Mouse (Mus musculus) neural tube, embryonic 12.5 days (tissue): ENCODE results near the gene Zfp618. TPM values are rescaled to one million over a fixed set of nuclear protein-coding genes. Genes with fewer than 3 reads are reported as not detected.

ENCODE experiments used
- ATAC-seq: fragments of 200-750 bp; cut with Nextera tagmentation; 2 replicates; pipeline ENCODE4 v1.8.0; 2017; ENCODE audit warnings: low read depth, mild to moderate bottlenecking, moderate TSS enrichment, moderate library complexity; ENCODE audit not compliant: low FRiP score
- H3K27ac ChIP-seq: fragments of 300-500 bp; sonication (generic); 2 replicates; pipeline ENCODE4 v1.5.1; 2016
- H3K27me3 ChIP-seq: fragments of 300-500 bp; sonication (generic); replicated peaks from 2 replicates; pipeline ENCODE4 v1.6.1; 2016; ENCODE audit warnings: mild to moderate bottlenecking
- H3K36me3 ChIP-seq: fragments of 300-500 bp; sonication (generic); 2 replicates; pipeline ENCODE4 v1.6.1; 2016; ENCODE audit warnings: mild to moderate bottlenecking
- H3K4me1 ChIP-seq: fragments of 300-500 bp; sonication (generic); 2 replicates; pipeline ENCODE4 v1.6.1; 2016
- H3K4me2 ChIP-seq: fragments of 300-500 bp; sonication (generic); replicated peaks from 2 replicates; pipeline ENCODE4 v1.6.1; 2016; ENCODE audit warnings: mild to moderate bottlenecking
- H3K4me3 ChIP-seq: fragments of 300-500 bp; sonication (generic); 2 replicates; pipeline ENCODE4 v1.5.1; 2016
- H3K9ac ChIP-seq: fragments of 300-500 bp; sonication (generic); 2 replicates; pipeline ENCODE4 v1.6.1; 2016; ENCODE audit warnings: mild to moderate bottlenecking
- H3K9me3 ChIP-seq: fragments of 300-500 bp; sonication (generic); 2 replicates; pipeline ENCODE4 v1.6.1; 2016; ENCODE audit warnings: mild to moderate bottlenecking
- WGBS: fragments of 180-500 bp; shearing (Covaris S2); methylation state at CpG from one replicate; pipeline ENCODE4 v1.1.7; 2016; 5-methylcytosine and 5-hydroxymethylcytosine counted together
- polyA plus RNA-seq: library from polyadenylated mRNA; unstranded; fragments of >200 nt; fragmentation: Nextera tagmentation; extraction: Ambion mirVana; gene quantifications from 2 replicates; pipeline ENCODE4 v1.2.1, GENCODE M21; 2016

Zfp618 gene
- polyA plus RNA-seq, 1 experiment from 2014 or later = 46.7 TPM

- H3K4me3 ChIP-seq = no peak overlapping the region
- 95% methylated on average over 5 of the region's 5 CpGs for WGBS
- no peaks in the 10 kb centered on the region for H3K9me3 ChIP-seq
- H3K4me2 ChIP-seq = no peak overlapping the region
- no peak overlapping the region for H3K27ac ChIP-seq
- H3K4me1 ChIP-seq = peaks cover 5% of the 10 kb centered on the region; the same call in 1 of the 2 replicates
- peaks cover 4% of the 10 kb centered on the region; the same call in 1 of the 2 replicates for H3K36me3 ChIP-seq
- ATAC-seq = no peak
- H3K27me3 ChIP-seq = no peaks in the 10 kb centered on the region
- H3K9ac ChIP-seq = no peak overlapping the region
Measured at GRCm38 (mm10) chr4:63036790-63037189, 71.4 kb downstream of the Zfp618 start.

GRCm38 (mm10) chr4:63037555-63037954 is 72.2 kb downstream of the Zfp618 start:
- Histone ChIP-seq H3K4me1 (peaks cover 5% of the 10 kb centered on the region; the same call in 1 of the 2 replicates), H3K27ac (no peak overlapping the region), H3K36me3 (peaks cover 4% of the 10 kb centered on the region; the same call in 1 of the 2 replicates), H3K4me2 (no peak overlapping the region), H3K4me3 (no peak overlapping the region), H3K27me3 (no peaks in the 10 kb centered on the region), H3K9ac (no peak overlapping the region), H3K9me3 (no peaks in the 10 kb centered on the region)
- no peak for ATAC-seq
- WGBS = 63% methylated on average over 4 of the region's 4 CpGs

DNA sequence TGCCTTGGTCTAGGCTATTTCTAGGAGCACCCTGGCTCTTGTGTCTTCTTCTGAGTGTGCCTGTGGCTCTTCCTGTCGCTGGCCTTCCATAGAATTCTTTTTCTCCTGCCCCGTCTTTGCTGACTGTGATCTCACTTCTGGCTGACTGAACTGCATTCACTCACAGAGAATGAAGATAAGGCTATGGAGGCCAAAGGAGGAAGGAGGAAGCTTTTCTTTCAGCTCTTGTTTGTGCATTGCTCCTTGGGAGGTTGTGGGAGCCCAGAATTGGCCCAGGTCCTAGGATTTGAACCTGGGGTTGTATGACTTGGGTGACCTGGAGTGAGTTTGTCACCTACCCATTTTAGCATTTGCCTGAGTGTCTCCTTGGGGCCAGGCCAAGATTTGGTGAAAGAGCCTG is 72.9 kb downstream of the Zfp618 start:
- ATAC-seq = no peak
- H3K4me2 ChIP-seq = no peak overlapping the region
- peaks cover 4% of the 10 kb centered on the region; the same call in 1 of the 2 replicates for H3K36me3 ChIP-seq
- H3K27me3 ChIP-seq = no peaks in the 10 kb centered on the region
- no peaks in the 10 kb centered on the region for H3K9me3 ChIP-seq
- H3K27ac ChIP-seq = no peak overlapping the region
- peaks cover 5% of the 10 kb centered on the region; the same call in 1 of the 2 replicates for H3K4me1 ChIP-seq
- WGBS = 75% methylated on average over 2 of the region's 2 CpGs
- H3K4me3 ChIP-seq = no peak overlapping the region
- no peak overlapping the region for H3K9ac ChIP-seq

- H3K4me3 ChIP-seq = no peak overlapping the region
- no peak overlapping the region for H3K9ac ChIP-seq
- no peaks in the 10 kb centered on the region for H3K9me3 ChIP-seq
- ATAC-seq = no peak
- 91% methylated on average over 10 of the region's 10 CpGs for WGBS
- peaks cover 5% of the 10 kb centered on the region; the same call in 1 of the 2 replicates for H3K4me1 ChIP-seq
- peaks cover 4% of the 10 kb centered on the region; the same call in 1 of the 2 replicates for H3K36me3 ChIP-seq
- H3K4me2 ChIP-seq = no peak overlapping the region
- no peak overlapping the region for H3K27ac ChIP-seq
- H3K27me3 ChIP-seq = no peaks in the 10 kb centered on the region
Measured at GRCm38 (mm10) chr4:63038937-63039336, 73.6 kb downstream of the Zfp618 start.

DNA sequence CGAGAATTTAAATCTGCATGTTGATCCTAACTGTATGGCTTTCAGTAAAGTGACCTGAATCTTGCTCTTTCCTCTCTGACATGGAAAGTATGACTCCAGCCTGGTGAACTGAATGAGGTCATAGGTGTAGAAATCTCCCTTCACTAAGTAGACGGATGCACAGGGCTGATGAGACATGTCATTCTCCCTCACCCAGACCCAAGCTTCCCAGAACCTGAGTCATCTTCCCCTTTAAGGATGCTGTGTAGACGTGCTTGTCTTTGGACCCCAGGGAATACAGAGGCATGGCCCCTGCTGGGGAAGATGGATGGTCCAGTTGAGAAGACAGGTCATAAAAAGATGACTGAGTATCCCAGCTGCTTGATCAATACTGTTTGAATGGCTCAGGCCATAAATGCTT is 83.2 kb downstream of the Zfp618 start:
- H3K4me3 ChIP-seq = no peak overlapping the region
- H3K27me3 ChIP-seq = no peaks in the 10 kb centered on the region

DNA sequence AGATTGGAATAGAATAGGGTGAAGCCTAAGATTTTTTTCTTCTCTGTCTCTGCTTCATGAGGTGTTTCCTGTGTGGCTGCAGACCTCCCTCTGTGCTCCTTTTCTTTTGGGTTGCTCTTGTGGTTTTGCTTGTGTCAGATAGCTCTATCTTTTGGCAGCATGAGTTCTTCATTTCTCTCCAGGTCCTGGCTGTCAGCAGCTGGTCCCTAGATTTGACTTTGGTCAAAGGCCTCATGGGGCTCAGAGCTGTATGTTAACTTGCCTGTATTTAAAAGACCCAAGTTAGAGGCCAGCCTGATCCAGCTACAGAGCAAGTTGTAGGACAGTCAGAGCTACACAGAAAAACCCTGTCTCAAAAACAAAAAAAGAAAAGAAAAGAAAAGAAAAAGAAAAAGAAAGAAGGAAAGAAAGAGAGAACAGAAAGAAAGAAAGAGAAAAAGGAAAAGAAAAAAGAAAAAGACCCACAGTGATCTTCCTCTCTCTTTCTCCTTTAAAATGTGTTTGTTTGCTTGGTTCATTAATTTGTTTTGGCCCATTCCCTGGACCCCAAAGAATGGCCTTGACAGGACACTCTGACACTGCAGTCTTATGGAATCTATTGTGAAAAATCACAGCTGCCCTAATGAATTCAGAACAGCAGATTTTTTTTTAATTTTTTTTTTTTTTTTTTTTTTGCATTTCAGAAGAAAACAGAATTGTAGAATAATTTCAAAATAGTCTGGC is 84.4 kb downstream of the Zfp618 start:
- no peaks in the 10 kb centered on the region for H3K9me3 ChIP-seq
- no peaks in the 10 kb centered on the region for H3K36me3 ChIP-seq
- no peaks in the 10 kb centered on the region for H3K27me3 ChIP-seq
- H3K27ac ChIP-seq = no peak overlapping the region
- H3K4me1 ChIP-seq = peaks cover 14% of the 10 kb centered on the region; the same call in 1 of the 2 replicates
- no peak overlapping the region for H3K4me3 ChIP-seq
- H3K9ac ChIP-seq = no peak overlapping the region
- H3K4me2 ChIP-seq = no peak overlapping the region
- no peak for ATAC-seq

More for the DNA sequence above, 83.2 kb downstream of the Zfp618 start:
- Histone ChIP-seq H3K9ac (no peak overlapping the region), H3K4me2 (no peak overlapping the region), H3K4me1 (peaks cover 14% of the 10 kb centered on the region; the same call in 1 of the 2 replicates), H3K36me3 (no peaks in the 10 kb centered on the region), H3K9me3 (no peaks in the 10 kb centered on the region), H3K27ac (no peak overlapping the region)
- WGBS = 59% methylated on average over 3 of the region's 3 CpGs
- 0 out of 2 replicates have a peak, but pooled peaks have one; percentile 41 for ATAC-seq

- Histone ChIP-seq H3K27me3 (no peaks in the 10 kb centered on the region), H3K4me3 (no peak overlapping the region), H3K36me3 (no peaks in the 10 kb centered on the region), H3K9ac (no peak overlapping the region), H3K9me3 (no peaks in the 10 kb centered on the region), H3K4me2 (no peak overlapping the region), H3K27ac (no peak overlapping the region), H3K4me1 (peaks cover 14% of the 10 kb centered on the region)
- ATAC-seq = no peak
- 79% methylated on average over 4 of the region's 4 CpGs for WGBS
Measured at GRCm38 (mm10) chr4:63050319-63050676, 84.9 kb downstream of the Zfp618 start.

DNA sequence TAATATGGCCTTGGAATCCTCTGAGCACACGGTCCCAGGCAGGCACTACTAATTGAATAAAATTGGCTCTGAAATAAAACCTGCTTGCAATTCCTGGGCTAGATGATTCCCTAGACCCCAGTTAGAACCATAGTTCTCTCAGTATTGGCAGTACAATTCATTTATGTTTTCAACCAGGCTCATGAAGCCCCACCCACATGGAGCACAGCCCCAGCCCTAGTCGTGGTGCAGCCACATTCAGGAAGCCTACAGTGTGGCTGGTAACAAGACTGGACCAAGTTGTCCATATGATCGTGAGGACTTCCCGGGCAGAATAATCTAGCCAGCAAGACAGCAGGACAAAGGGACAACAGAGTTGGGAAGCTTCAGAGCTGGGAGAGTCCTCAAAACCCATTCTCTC is 85.6 kb downstream of the Zfp618 start:
- no peaks in the 10 kb centered on the region for H3K9me3 ChIP-seq
- H3K27me3 ChIP-seq = no peaks in the 10 kb centered on the region
- no peaks in the 10 kb centered on the region for H3K36me3 ChIP-seq
- 79% methylated on average over 4 of the region's 4 CpGs for WGBS
- no peak for ATAC-seq
- H3K4me1 ChIP-seq = peaks cover 14% of the 10 kb centered on the region
- no peak overlapping the region for H3K27ac ChIP-seq
- H3K9ac ChIP-seq = no peak overlapping the region
- H3K4me3 ChIP-seq = no peak overlapping the region
- H3K4me2 ChIP-seq = no peak overlapping the region

DNA sequence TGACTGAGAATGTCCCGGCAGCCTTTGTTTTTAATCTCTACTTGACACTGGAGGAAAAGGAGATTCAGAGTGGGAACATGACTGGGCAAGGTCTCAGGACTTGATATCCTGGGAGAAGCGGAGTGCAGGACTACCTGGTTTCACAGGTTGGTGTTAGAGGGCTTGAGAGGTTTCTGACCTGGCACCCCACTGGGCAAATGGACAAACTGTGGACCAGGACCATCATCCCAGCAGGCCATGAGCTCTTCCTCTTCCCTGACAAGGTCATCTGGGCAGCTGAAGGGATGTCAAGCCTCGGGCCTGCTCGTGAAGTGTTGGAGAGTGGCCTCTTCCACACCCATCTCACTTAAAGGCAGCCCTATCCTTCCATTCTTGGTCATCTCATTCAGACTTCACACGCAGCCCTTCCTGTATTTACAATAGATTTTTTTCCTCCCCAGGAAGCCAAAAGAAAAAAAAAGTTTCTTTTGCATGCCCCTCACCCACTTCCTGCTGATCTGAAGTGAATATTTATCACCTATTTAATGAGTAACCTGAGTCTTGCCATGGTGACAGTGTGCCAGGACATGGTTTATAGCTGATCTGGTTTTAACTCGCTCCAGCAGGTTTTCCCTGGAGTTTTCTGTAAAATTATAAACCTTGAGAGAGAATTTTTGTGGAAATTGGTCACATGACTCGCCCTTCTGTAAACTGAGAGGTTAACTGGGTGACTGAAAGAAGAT is 86.7 kb downstream of the Zfp618 start:
- Histone ChIP-seq H3K9me3 (no peaks in the 10 kb centered on the region), H3K4me2 (no peak overlapping the region), H3K4me3 (no peak overlapping the region), H3K4me1 (peaks cover 23% of the 10 kb centered on the region), H3K36me3 (no peaks in the 10 kb centered on the region), H3K27me3 (no peaks in the 10 kb centered on the region), H3K9ac (no peak overlapping the region), H3K27ac (no peak overlapping the region)
- no peak for ATAC-seq
- WGBS = 60% methylated on average over 7 of the region's 7 CpGs

DNA sequence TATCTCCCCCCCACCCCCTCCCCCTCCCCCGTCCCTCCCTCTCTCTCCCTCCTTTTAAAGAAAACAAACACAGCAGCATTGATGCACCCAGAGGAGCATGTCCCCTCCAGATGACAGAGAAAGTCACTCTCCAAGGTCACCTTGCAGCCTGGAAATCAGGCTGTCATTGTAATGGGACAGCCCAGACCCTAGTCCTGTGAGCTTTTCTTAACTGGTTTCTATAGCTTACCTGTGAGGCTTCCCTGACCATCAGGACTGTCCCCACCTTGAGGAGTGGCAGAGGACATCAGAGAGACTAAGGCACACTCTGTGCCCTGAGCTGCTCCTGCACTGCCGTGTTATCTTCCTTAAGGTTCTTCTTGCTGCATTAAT is 87.3 kb downstream of the Zfp618 start:
- WGBS = 53% methylated on average over 2 of the region's 2 CpGs
- Histone ChIP-seq H3K9me3 (no peaks in the 10 kb centered on the region), H3K4me1 (peaks cover 23% of the 10 kb centered on the region), H3K9ac (no peak overlapping the region), H3K27me3 (no peaks in the 10 kb centered on the region), H3K27ac (no peak overlapping the region), H3K4me2 (no peak overlapping the region), H3K4me3 (no peak overlapping the region), H3K36me3 (no peaks in the 10 kb centered on the region)
- no peak for ATAC-seq

- Histone ChIP-seq H3K9me3 (no peaks in the 10 kb centered on the region), H3K36me3 (no peaks in the 10 kb centered on the region), H3K27me3 (no peaks in the 10 kb centered on the region), H3K9ac (no peak overlapping the region), H3K4me2 (no peak overlapping the region), H3K4me1 (peaks cover 22% of the 10 kb centered on the region), H3K4me3 (no peak overlapping the region), H3K27ac (no peak overlapping the region)
- ATAC-seq = no peak
- 78% methylated on average over 10 of the region's 10 CpGs for WGBS
Measured at GRCm38 (mm10) chr4:63055216-63055745, 89.9 kb downstream of the Zfp618 start.

GRCm38 (mm10) chr4:63056641-63057415 is 91.5 kb downstream of the Zfp618 start:
- Histone ChIP-seq H3K9me3 (no peaks in the 10 kb centered on the region), H3K4me3 (no peak overlapping the region), H3K36me3 (no peaks in the 10 kb centered on the region), H3K9ac (no peak overlapping the region), H3K27ac (peak overlapping the region; percentile 38), H3K4me2 (0 out of 2 replicates have a peak overlapping the region, but pooled peaks have one; percentile 0), H3K27me3 (no peaks in the 10 kb centered on the region), H3K4me1 (peaks cover 32% of the 10 kb centered on the region)
- peak; percentile 61 for ATAC-seq
- 21% methylated on average over 7 of the region's 7 CpGs for WGBS
